Mouse (Mus musculus): ENCODE measurements at regions not wholly inside any gene's neighbourhood (a gene's known extent, or its start where the extent isn't known, plus 50 kb on each side); places are given as distances from the start of the nearest gene placed in this dataset.
"Not testable (repeated sequence)": the region's sequence is repeated elsewhere in the genome, so short reads cannot be mapped to it uniquely, and the experiment has no call there.

DNA sequence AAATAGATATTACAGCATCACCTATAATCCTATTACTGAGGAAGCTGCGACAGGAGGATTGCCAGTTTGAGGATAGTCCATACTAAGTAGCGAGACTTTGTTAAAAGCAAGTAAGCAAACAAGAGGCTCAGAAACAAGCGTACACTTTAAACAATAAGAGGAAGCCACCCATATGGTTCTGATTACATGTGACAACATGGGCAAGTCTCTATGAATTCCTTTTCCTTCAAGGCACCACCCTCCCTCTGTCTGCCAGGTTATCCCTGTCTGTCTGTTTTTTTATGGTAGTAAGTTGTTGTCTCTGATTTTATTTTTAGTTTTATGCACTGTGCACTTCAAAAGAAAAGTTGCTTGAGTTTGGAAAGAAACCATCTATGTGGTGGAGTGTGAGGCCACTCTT lies 76.8 kb upstream of the Tars start:
- DNase-seq (ENCODE audit: low spot score) (no peak), ATAC-seq (ENCODE audit: low FRiP score, low TSS enrichment) (no peak)
- Histone ChIP-seq H3K27ac (replicated peaks) (no peak overlapping the region), H3K9me3 (ENCODE audit: control insufficient read depth, low read length) (no peaks in the 10 kb centered on the region), H3K36me3 (ENCODE audit: control insufficient read depth, insufficient read depth, low read length) (no peaks in the 10 kb centered on the region), H3K9ac (ENCODE audit: low read length) (no peak overlapping the region), H3K4me3 (ENCODE audit: low read depth, low read length) (no peak overlapping the region), H3K4me1 (replicated peaks; ENCODE audit: control insufficient read depth, insufficient read depth) (no peaks in the 10 kb centered on the region), H3K27me3 (ENCODE audit: control insufficient read depth, insufficient read depth, low read length) (no peaks in the 10 kb centered on the region), H3K4me2 (replicated peaks; ENCODE audit: low read depth) (no peak overlapping the region)
- TF ChIP-seq CTCF (IDR thresholded peaks at IDR 0.05; ENCODE audit: low read depth), result no peak
- TF ChIP-seq EP300 (optimal IDR thresholded peaks at IDR 0.05), result no peak
- 68% methylated on average over 3 of the region's 3 CpGs for WGBS

DNA sequence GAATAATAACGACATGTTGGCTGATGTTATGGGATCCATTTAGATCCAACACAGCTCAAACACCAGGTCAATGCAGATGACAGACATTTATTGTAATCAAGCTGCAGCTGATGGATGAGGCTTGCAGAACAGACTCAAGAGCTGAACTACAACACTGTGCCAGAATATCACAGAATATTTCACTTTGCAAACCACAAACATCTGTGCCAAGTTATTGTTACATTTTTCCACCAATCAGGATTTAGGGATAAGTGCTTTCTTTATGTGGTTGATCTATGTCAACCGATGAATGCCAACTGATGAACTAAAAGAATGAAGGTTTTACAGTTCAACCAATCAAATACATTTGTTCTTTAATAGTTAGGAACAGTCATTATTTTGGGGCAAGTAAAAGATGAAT lies 63.9 kb upstream of the Tars start:
- no peak overlapping the region for H3K27ac ChIP-seq (replicated peaks)
- H3K4me1 ChIP-seq (replicated peaks; ENCODE audit: control insufficient read depth, insufficient read depth), result no peaks in the 10 kb centered on the region
- DNase-seq (ENCODE audit: low spot score) (no peak), ATAC-seq (ENCODE audit: low FRiP score, low TSS enrichment) (no peak)
- TF ChIP-seq CTCF (IDR thresholded peaks at IDR 0.05; ENCODE audit: low read depth) (no peak), EP300 (optimal IDR thresholded peaks at IDR 0.05) (no peak)
- no peak overlapping the region for H3K4me2 ChIP-seq (replicated peaks; ENCODE audit: low read depth)
- no peak overlapping the region for H3K9ac ChIP-seq (ENCODE audit: low read length)
- no peak overlapping the region for H3K4me3 ChIP-seq (ENCODE audit: low read depth, low read length)
- H3K9me3 ChIP-seq (ENCODE audit: control insufficient read depth, low read length), result no peaks in the 10 kb centered on the region
- no peaks in the 10 kb centered on the region for H3K36me3 ChIP-seq (ENCODE audit: control insufficient read depth, insufficient read depth, low read length)
- whole genome bisulfite sequencing, result 77% methylated on average over 2 of the region's 2 CpGs
- no peaks in the 10 kb centered on the region for H3K27me3 ChIP-seq (ENCODE audit: control insufficient read depth, insufficient read depth, low read length)

DNA sequence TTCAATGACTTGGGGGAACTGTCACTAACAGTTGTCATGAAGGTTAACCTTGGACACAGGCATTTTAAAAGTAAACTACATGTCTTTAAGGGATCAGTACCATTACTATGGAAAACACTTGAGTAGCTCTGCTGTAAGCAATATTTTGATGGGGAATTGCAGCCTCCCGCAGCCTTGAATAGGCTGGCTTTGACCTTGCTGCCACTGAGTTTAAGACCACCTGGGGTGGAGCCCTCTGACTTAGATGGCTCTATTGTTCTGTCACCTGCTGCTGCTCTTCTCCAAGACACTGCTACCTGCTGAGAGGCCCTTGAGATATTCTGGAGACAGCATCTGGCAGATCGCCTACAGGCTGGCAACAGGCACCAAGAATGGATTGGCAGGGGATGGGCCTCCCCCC lies 62.1 kb upstream of the Tars start:
- 82% methylated on average over 2 of the region's 2 CpGs for WGBS
- DNase-seq (ENCODE audit: low spot score); ATAC-seq (ENCODE audit: low FRiP score, low TSS enrichment); H3K4me2 ChIP-seq (replicated peaks; ENCODE audit: low read depth); H3K9me3 ChIP-seq (ENCODE audit: control insufficient read depth, low read length); H3K4me3 ChIP-seq (ENCODE audit: low read depth, low read length); H3K9ac ChIP-seq (ENCODE audit: low read length); H3K4me1 ChIP-seq (replicated peaks; ENCODE audit: control insufficient read depth, insufficient read depth); H3K36me3 ChIP-seq (ENCODE audit: control insufficient read depth, insufficient read depth, low read length); H3K27me3 ChIP-seq (ENCODE audit: control insufficient read depth, insufficient read depth, low read length); H3K27ac ChIP-seq (replicated peaks): not testable (repeated sequence)

DNA sequence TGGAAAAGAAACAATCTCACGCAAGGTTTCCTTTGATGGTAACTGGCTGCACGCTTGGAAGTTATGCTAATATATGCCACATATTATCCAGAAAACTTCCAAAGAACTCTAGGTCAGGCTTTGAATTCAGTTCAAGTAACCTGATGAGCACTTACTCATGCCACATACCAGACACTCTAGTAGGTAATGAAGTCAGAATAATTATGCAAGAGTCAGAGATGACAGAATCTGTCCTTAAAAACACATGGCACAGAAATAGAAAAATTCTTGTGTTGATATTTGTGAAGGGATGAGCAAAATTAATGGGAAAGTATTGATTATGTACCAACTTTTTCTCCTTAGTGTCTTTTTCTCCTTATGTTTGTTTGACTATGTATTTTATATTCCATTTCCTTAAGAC lies 59.8 kb upstream of the Tars start:
- no peaks in the 10 kb centered on the region for H3K36me3 ChIP-seq (ENCODE audit: control insufficient read depth, insufficient read depth, low read length)
- TF ChIP-seq EP300 (optimal IDR thresholded peaks at IDR 0.05) (no peak), CTCF (IDR thresholded peaks at IDR 0.05; ENCODE audit: low read depth) (no peak)
- H3K4me1 ChIP-seq (replicated peaks; ENCODE audit: control insufficient read depth, insufficient read depth), result no peaks in the 10 kb centered on the region
- no peak overlapping the region for H3K9ac ChIP-seq (ENCODE audit: low read length)
- H3K9me3 ChIP-seq (ENCODE audit: control insufficient read depth, low read length), result no peaks in the 10 kb centered on the region
- no peaks in the 10 kb centered on the region for H3K27me3 ChIP-seq (ENCODE audit: control insufficient read depth, insufficient read depth, low read length)
- 94% methylated on average over 2 of the region's 2 CpGs for WGBS
- no peak for ATAC-seq (ENCODE audit: low FRiP score, low TSS enrichment)
- no peak overlapping the region for H3K4me2 ChIP-seq (replicated peaks; ENCODE audit: low read depth)
- DNase-seq (ENCODE audit: low spot score), result no peak
- no peak overlapping the region for H3K27ac ChIP-seq (replicated peaks)
- no peak overlapping the region for H3K4me3 ChIP-seq (ENCODE audit: low read depth, low read length)

DNA sequence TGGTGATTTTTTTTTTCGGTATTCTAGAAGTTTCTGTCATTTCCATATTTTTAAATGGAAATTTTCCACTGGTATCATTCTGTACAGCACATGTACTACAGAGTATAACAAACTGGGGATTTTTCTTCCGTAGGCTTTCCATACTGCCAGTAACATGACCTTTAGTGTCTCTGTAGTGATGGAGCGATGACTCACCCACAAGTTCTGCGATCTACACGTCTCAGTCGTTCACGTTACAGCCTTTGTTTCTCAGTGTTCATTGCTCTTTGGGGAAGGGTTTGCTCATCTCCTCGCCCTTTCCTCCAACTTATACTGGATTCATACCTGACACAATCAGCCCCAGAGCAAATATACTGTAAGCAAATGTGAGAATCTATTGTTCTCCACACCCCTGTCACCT lies 57.8 kb upstream of the Tars start:
- ATAC-seq (ENCODE audit: low FRiP score, low TSS enrichment) (no peak), DNase-seq (ENCODE audit: low spot score) (no peak)
- TF ChIP-seq EP300 (optimal IDR thresholded peaks at IDR 0.05) (no peak), CTCF (IDR thresholded peaks at IDR 0.05; ENCODE audit: low read depth) (no peak)
- Histone ChIP-seq H3K9ac (ENCODE audit: low read length) (no peak overlapping the region), H3K36me3 (ENCODE audit: control insufficient read depth, insufficient read depth, low read length) (no peaks in the 10 kb centered on the region), H3K4me1 (replicated peaks; ENCODE audit: control insufficient read depth, insufficient read depth) (no peaks in the 10 kb centered on the region), H3K27ac (replicated peaks) (no peak overlapping the region), H3K9me3 (ENCODE audit: control insufficient read depth, low read length) (no peaks in the 10 kb centered on the region), H3K4me2 (replicated peaks; ENCODE audit: low read depth) (no peak overlapping the region), H3K4me3 (ENCODE audit: low read depth, low read length) (no peak overlapping the region), H3K27me3 (ENCODE audit: control insufficient read depth, insufficient read depth, low read length) (no peaks in the 10 kb centered on the region)
- WGBS, result 56% methylated on average over 8 of the region's 8 CpGs

DNA sequence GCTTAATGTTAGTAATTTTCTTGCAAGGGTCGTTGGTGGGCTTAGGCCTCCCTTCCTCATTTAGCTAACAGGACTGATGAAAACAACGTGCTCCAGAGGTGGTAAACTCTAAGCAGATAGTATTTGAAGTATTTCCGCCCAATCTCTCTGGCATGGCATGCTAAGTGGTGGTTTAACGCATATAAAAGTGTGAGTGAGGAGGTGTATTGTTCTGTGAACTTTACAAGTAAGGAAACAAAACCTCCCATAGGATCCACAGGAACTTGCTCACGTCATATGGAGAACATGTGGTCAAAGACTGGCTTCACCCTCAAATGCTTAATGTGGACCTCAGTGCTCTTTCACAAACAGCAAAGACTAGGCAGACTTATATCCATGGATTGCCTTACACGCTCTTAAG lies 56.5 kb upstream of the Tars start:
- Histone ChIP-seq H3K36me3 (ENCODE audit: control insufficient read depth, insufficient read depth, low read length) (no peaks in the 10 kb centered on the region), H3K27me3 (ENCODE audit: control insufficient read depth, insufficient read depth, low read length) (no peaks in the 10 kb centered on the region), H3K9me3 (ENCODE audit: control insufficient read depth, low read length) (no peaks in the 10 kb centered on the region), H3K9ac (ENCODE audit: low read length) (no peak overlapping the region), H3K4me3 (ENCODE audit: low read depth, low read length) (no peak overlapping the region), H3K27ac (replicated peaks) (no peak overlapping the region), H3K4me1 (replicated peaks; ENCODE audit: control insufficient read depth, insufficient read depth) (no peaks in the 10 kb centered on the region), H3K4me2 (replicated peaks; ENCODE audit: low read depth) (no peak overlapping the region)
- 74% methylated on average over 6 of the region's 6 CpGs for WGBS
- DNase-seq (ENCODE audit: low spot score) (no peak), ATAC-seq (ENCODE audit: low FRiP score, low TSS enrichment) (no peak)
- TF ChIP-seq EP300 (optimal IDR thresholded peaks at IDR 0.05) (no peak), CTCF (IDR thresholded peaks at IDR 0.05; ENCODE audit: low read depth) (no peak)

All from stomach, postnatal 0 days (tissue).